Mouse (Mus musculus): ENCODE results near the gene Atp5d. TPM values are rescaled to one million over a fixed set of nuclear protein-coding genes. Genes with fewer than 3 reads are reported as not detected.
A peak's percentile ranks its signal among the peaks of the same experiment; 100 is the strongest.
"Not testable (repeated sequence)": the region's sequence is repeated elsewhere in the genome, so short reads cannot be mapped to it uniquely, and the experiment has no call there.

Atp5d gene
- polyA plus RNA-seq, 1 experiment from 2014 or later = 529 TPM

- Histone ChIP-seq H3K36me3 (ENCODE audit: insufficient read depth) (peaks cover 12% of the 10 kb centered on the region), H3K4me3 (ENCODE audit: low read depth, low read length) (peak overlapping the region; percentile 39; the same call in 1 of the 2 replicates), H3K9ac (peak overlapping the region; percentile 51; the same call in 1 of the 2 replicates), H3K4me1 (ENCODE audit: insufficient read depth) (peaks cover 60% of the 10 kb centered on the region), H3K9me3 (ENCODE audit: low read depth, low read length) (no peaks in the 10 kb centered on the region), H3K27ac (ENCODE audit: low read depth) (peak overlapping the region; percentile 97), H3K27me3 (ENCODE audit: insufficient read depth, low read length) (no peaks in the 10 kb centered on the region), H3K4me2 (peak overlapping the region; percentile 82)
- ATAC-seq (ENCODE audit: insufficient read depth) (no peak), DNase-seq (no peak)
- TF ChIP-seq CTCF (IDR thresholded peaks at IDR 0.05; ENCODE audit: low read depth) = no peak
- 56% methylated on average over 3 of the region's 3 CpGs for WGBS
Observed at GRCm38 (mm10) chr10:80162243-80162608, 23.8 kb downstream of the Atp5d start.

GRCm38 (mm10) chr10:80162716-80163299 is 24.4 kb downstream of the Atp5d start:
- Histone ChIP-seq H3K27me3 (ENCODE audit: insufficient read depth, low read length) (no peaks in the 10 kb centered on the region), H3K4me2 (0 out of 2 replicates have a peak overlapping the region, but pooled peaks have one; percentile 82), H3K4me1 (ENCODE audit: insufficient read depth) (peaks cover 56% of the 10 kb centered on the region), H3K27ac (ENCODE audit: low read depth) (peak overlapping the region; percentile 97; the same call in 1 of the 2 replicates), H3K36me3 (ENCODE audit: insufficient read depth) (peaks cover 8% of the 10 kb centered on the region; the same call in 1 of the 2 replicates), H3K9ac (peak overlapping the region; percentile 30; the same call in 1 of the 2 replicates), H3K4me3 (ENCODE audit: low read depth, low read length) (no peak overlapping the region), H3K9me3 (ENCODE audit: low read depth, low read length) (no peaks in the 10 kb centered on the region)
- WGBS = 70% methylated on average over 6 of the region's 6 CpGs
- no peak for TF ChIP-seq CTCF (IDR thresholded peaks at IDR 0.05; ENCODE audit: low read depth)
- DNase-seq (no peak), ATAC-seq (ENCODE audit: insufficient read depth) (no peak)

GRCm38 (mm10) chr10:80163721-80164120 is 25.3 kb downstream of the Atp5d start:
- DNase-seq (no peak), ATAC-seq (ENCODE audit: insufficient read depth) (no peak)
- Histone ChIP-seq H3K9me3 (ENCODE audit: low read depth, low read length) (no peaks in the 10 kb centered on the region), H3K36me3 (ENCODE audit: insufficient read depth) (peaks cover under 1% of the 10 kb centered on the region; the same call in 1 of the 2 replicates), H3K27me3 (ENCODE audit: insufficient read depth, low read length) (no peaks in the 10 kb centered on the region), H3K4me1 (ENCODE audit: insufficient read depth) (peaks cover 55% of the 10 kb centered on the region), H3K4me2 (peak overlapping the region; percentile 97; the same call in 1 of the 2 replicates), H3K9ac (no peak overlapping the region), H3K4me3 (ENCODE audit: low read depth, low read length) (no peak overlapping the region), H3K27ac (ENCODE audit: low read depth) (no peak overlapping the region)
- WGBS = 63% methylated on average over 8 of the region's 8 CpGs
- TF ChIP-seq CTCF (IDR thresholded peaks at IDR 0.05; ENCODE audit: low read depth) = no peak

GRCm38 (mm10) chr10:80164161-80164997 is 25.9 kb downstream of the Atp5d start:
- Histone ChIP-seq H3K9ac (peak overlapping the region; percentile 42), H3K9me3 (ENCODE audit: low read depth, low read length) (no peaks in the 10 kb centered on the region), H3K27ac (ENCODE audit: low read depth) (peak overlapping the region; percentile 30; the same call in 1 of the 2 replicates), H3K27me3 (ENCODE audit: insufficient read depth, low read length) (no peaks in the 10 kb centered on the region), H3K4me2 (peak overlapping the region; percentile 97), H3K36me3 (ENCODE audit: insufficient read depth) (peaks cover 2% of the 10 kb centered on the region), H3K4me3 (ENCODE audit: low read depth, low read length) (peak overlapping the region; percentile 44), H3K4me1 (ENCODE audit: insufficient read depth) (peaks cover 55% of the 10 kb centered on the region)
- 8% methylated on average over 43 of the region's 44 CpGs for WGBS
- DNase-seq = no peak
- no peak for ATAC-seq (ENCODE audit: insufficient read depth)
- TF ChIP-seq CTCF (IDR thresholded peaks at IDR 0.05; ENCODE audit: low read depth) = no peak

GRCm38 (mm10) chr10:80164998-80165344 is 26.5 kb downstream of the Atp5d start:
- DNase-seq = peak; percentile 99
- Histone ChIP-seq H3K4me1 (ENCODE audit: insufficient read depth) (peaks cover 54% of the 10 kb centered on the region), H3K27ac (ENCODE audit: low read depth) (peak overlapping the region; percentile 30; the same call in 1 of the 2 replicates), H3K36me3 (ENCODE audit: insufficient read depth) (peaks cover 8% of the 10 kb centered on the region), H3K27me3 (ENCODE audit: insufficient read depth, low read length) (no peaks in the 10 kb centered on the region), H3K4me2 (peak overlapping the region; percentile 97), H3K9ac (peak overlapping the region; percentile 42), H3K9me3 (ENCODE audit: low read depth, low read length) (no peaks in the 10 kb centered on the region), H3K4me3 (ENCODE audit: low read depth, low read length) (peak overlapping the region; percentile 44)
- peak; percentile 100 for TF ChIP-seq CTCF (IDR thresholded peaks at IDR 0.05; ENCODE audit: low read depth)
- 0% methylated on average over 17 of the region's 17 CpGs for WGBS
- ATAC-seq (ENCODE audit: insufficient read depth) = peak; percentile 9

- peak within 1 kb of the TSS; percentile 42 for H3K9ac ChIP-seq
- peak within 1 kb of the TSS; percentile 44 for H3K4me3 ChIP-seq (ENCODE audit: low read depth, low read length)
- H3K27me3 ChIP-seq (ENCODE audit: insufficient read depth, low read length) = no peaks in the 10 kb centered on the region
- peak within 1 kb of the TSS; percentile 97 for H3K4me2 ChIP-seq
- ATAC-seq (ENCODE audit: insufficient read depth) (no peak), DNase-seq (no peak)
- H3K36me3 ChIP-seq (ENCODE audit: insufficient read depth) = peaks cover 14% of the 10 kb centered on the region
- H3K9me3 ChIP-seq (ENCODE audit: low read depth, low read length) = no peaks in the 10 kb centered on the region
- peak within 1 kb of the TSS; percentile 75 for H3K27ac ChIP-seq (ENCODE audit: low read depth)
- WGBS = 17% methylated on average over 20 of the region's 20 CpGs
- H3K4me1 ChIP-seq (ENCODE audit: insufficient read depth) = peaks cover 48% of the 10 kb centered on the region
- no peak for TF ChIP-seq CTCF (IDR thresholded peaks at IDR 0.05; ENCODE audit: low read depth)
Observed at GRCm38 (mm10) chr10:80165392-80166128, 27.1 kb downstream of the Atp5d start, which contains the start of gene Cirbp. Gene Cirbp, plus strand, starts transcription at chr10:80165985.

GRCm38 (mm10) chr10:80166136-80166535 is 27.7 kb downstream of the Atp5d start:
- 0 out of 2 replicates have a peak overlapping the region, but pooled peaks have one; percentile 75 for H3K27ac ChIP-seq (ENCODE audit: low read depth)
- peaks cover 43% of the 10 kb centered on the region for H3K4me1 ChIP-seq (ENCODE audit: insufficient read depth)
- not testable (repeated sequence) for H3K9ac ChIP-seq; DNase-seq; H3K4me3 ChIP-seq (ENCODE audit: low read depth, low read length); ATAC-seq (ENCODE audit: insufficient read depth); H3K9me3 ChIP-seq (ENCODE audit: low read depth, low read length); H3K27me3 ChIP-seq (ENCODE audit: insufficient read depth, low read length)
- peaks cover 19% of the 10 kb centered on the region for H3K36me3 ChIP-seq (ENCODE audit: insufficient read depth)
- peak overlapping the region; percentile 97 for H3K4me2 ChIP-seq
- WGBS = 92% methylated on average over 4 of the region's 4 CpGs
